Mouse (Mus musculus): ENCODE data around the gene Dicer1. TPM values are rescaled to one million over a fixed set of nuclear protein-coding genes. Genes with fewer than 3 reads are reported as not detected.

The Dicer1 gene
- polyA plus RNA-seq, 1 experiment from 2014 or later: 40.3 TPM

- no peaks in the 10 kb centered on the region for H3K27me3 ChIP-seq (replicated peaks; ENCODE audit: control insufficient read depth, insufficient read depth, low read length)
- H3K4me1 ChIP-seq (replicated peaks; ENCODE audit: control insufficient read depth, insufficient read depth, low read length): peaks cover 3% of the 10 kb centered on the region; the same call in 1 of the 2 replicates
- H3K4me3 ChIP-seq (replicated peaks; ENCODE audit: low read length): no peak overlapping the region
- no peak overlapping the region for H3K27ac ChIP-seq (ENCODE audit: low read length)
- H3K36me3 ChIP-seq (ENCODE audit: control insufficient read depth, insufficient read depth): peaks cover 24% of the 10 kb centered on the region
- no peak overlapping the region for H3K9ac ChIP-seq (replicated peaks; ENCODE audit: low read depth, low read length)
- no peak overlapping the region for H3K4me2 ChIP-seq (ENCODE audit: low read length)
- ATAC-seq: no peak
- H3K9me3 ChIP-seq (ENCODE audit: control insufficient read depth, low read length): no peaks in the 10 kb centered on the region
- WGBS: 92% methylated on average over 2 of the region's 2 CpGs
Measured at GRCm38 (mm10) chr12:104695514-104695913, 56.2 kb downstream of the Dicer1 start.

DNA sequence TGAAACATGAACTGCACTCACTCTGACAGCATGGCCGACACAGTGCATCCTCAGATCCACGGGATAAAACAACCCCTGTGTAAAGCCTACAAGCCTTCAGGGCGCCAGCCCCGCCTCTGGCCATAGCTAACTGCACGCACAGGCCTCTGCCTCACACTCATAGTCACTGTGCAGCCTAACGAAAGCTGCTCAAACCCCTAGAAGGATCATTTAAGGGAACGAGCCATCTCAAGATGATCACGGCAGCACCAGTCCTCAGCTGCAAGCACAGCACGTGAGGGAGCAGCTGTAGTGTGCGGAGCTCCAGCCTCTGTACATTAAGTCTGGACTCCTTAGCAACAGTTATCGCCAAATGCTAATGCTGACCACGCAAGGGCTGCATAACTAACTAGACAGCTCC, 58.9 kb downstream of the Dicer1 start:
- Histone ChIP-seq H3K36me3 (ENCODE audit: control insufficient read depth, insufficient read depth) (peaks cover 11% of the 10 kb centered on the region), H3K4me3 (replicated peaks; ENCODE audit: low read length) (no peak overlapping the region), H3K4me1 (replicated peaks; ENCODE audit: control insufficient read depth, insufficient read depth, low read length) (0 out of 2 replicates have a peak, but pooled peaks cover 3% of the 10 kb centered on the region), H3K27ac (ENCODE audit: low read length) (no peak overlapping the region), H3K9ac (replicated peaks; ENCODE audit: low read depth, low read length) (no peak overlapping the region), H3K9me3 (ENCODE audit: control insufficient read depth, low read length) (no peaks in the 10 kb centered on the region), H3K4me2 (ENCODE audit: low read length) (no peak overlapping the region), H3K27me3 (replicated peaks; ENCODE audit: control insufficient read depth, insufficient read depth, low read length) (no peaks in the 10 kb centered on the region)
- peak; percentile 27; the same call in 1 of the 2 replicates for ATAC-seq
- WGBS: 52% methylated on average over 12 of the region's 12 CpGs

GRCm38 (mm10) chr12:104690412-104690811, 61.3 kb downstream of the Dicer1 start:
- H3K9me3 ChIP-seq (ENCODE audit: control insufficient read depth, low read length): no peaks in the 10 kb centered on the region
- H3K4me3 ChIP-seq (replicated peaks; ENCODE audit: low read length): no peak overlapping the region
- no peak overlapping the region for H3K9ac ChIP-seq (replicated peaks; ENCODE audit: low read depth, low read length)
- H3K4me2 ChIP-seq (ENCODE audit: low read length): no peak overlapping the region
- H3K27ac ChIP-seq (ENCODE audit: low read length): no peak overlapping the region
- 88% methylated on average over 7 of the region's 7 CpGs for WGBS
- H3K4me1 ChIP-seq (replicated peaks; ENCODE audit: control insufficient read depth, insufficient read depth, low read length): no peaks in the 10 kb centered on the region
- H3K36me3 ChIP-seq (ENCODE audit: control insufficient read depth, insufficient read depth): peaks cover 7% of the 10 kb centered on the region
- no peak for ATAC-seq
- H3K27me3 ChIP-seq (replicated peaks; ENCODE audit: control insufficient read depth, insufficient read depth, low read length): no peaks in the 10 kb centered on the region

DNA sequence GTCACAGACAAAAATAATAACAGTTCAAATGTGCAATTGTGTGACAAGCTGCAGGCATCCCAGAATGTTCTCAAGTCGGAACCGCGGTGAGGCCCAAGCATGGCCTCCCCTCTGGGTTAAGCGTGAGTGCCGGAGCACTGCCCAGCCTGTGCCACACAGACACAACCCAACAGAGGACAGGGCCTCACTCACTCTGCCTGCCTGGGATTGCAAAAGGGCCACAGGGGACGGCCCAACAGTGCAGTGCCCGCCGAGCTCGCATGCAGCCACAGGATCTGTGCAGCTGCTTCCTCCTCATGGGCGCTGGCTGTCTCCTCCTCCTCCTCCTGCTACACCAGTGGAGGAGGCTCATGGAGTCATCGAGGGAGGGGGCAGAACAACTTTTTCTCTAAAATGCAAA, 62.9 kb downstream of the Dicer1 start:
- Histone ChIP-seq H3K36me3 (ENCODE audit: control insufficient read depth, insufficient read depth) (peaks cover 4% of the 10 kb centered on the region), H3K9me3 (ENCODE audit: control insufficient read depth, low read length) (no peaks in the 10 kb centered on the region), H3K4me1 (replicated peaks; ENCODE audit: control insufficient read depth, insufficient read depth, low read length) (no peaks in the 10 kb centered on the region), H3K27me3 (replicated peaks; ENCODE audit: control insufficient read depth, insufficient read depth, low read length) (no peaks in the 10 kb centered on the region), H3K4me2 (ENCODE audit: low read length) (no peak overlapping the region), H3K27ac (ENCODE audit: low read length) (no peak overlapping the region), H3K4me3 (replicated peaks; ENCODE audit: low read length) (no peak overlapping the region), H3K9ac (replicated peaks; ENCODE audit: low read depth, low read length) (no peak overlapping the region)
- WGBS: 82% methylated on average over 11 of the region's 11 CpGs
- ATAC-seq: no peak

DNA sequence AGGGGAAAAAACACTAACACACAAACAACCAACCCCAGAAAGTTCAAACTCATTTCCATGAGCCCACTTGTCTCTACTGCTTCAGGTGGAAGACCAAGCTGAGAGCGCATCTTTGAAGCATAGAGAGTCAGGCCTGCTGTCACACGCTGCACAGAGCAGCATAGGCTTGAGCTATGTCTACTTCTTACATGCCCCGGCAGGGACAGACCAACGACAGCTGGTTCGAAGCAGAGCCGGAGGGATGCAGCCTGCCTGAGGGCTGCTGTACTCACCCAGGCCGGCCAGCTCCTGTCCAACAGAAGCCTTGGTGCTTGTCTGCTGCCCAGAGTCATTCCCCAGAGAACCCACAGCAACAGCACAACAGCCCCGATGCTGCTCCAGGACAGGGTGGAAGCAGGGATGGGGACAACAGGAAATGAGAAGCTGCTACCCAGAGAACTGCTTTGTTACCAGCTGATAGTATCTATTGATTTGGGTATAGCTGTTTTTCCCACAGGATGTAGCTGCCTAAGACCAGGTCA, 67.3 kb downstream of the Dicer1 start:
- Histone ChIP-seq H3K36me3 (ENCODE audit: control insufficient read depth, insufficient read depth) (peaks cover 2% of the 10 kb centered on the region), H3K9ac (replicated peaks; ENCODE audit: low read depth, low read length) (no peak overlapping the region), H3K27ac (ENCODE audit: low read length) (no peak overlapping the region), H3K4me1 (replicated peaks; ENCODE audit: control insufficient read depth, insufficient read depth, low read length) (no peaks in the 10 kb centered on the region), H3K27me3 (replicated peaks; ENCODE audit: control insufficient read depth, insufficient read depth, low read length) (no peaks in the 10 kb centered on the region), H3K9me3 (ENCODE audit: control insufficient read depth, low read length) (no peaks in the 10 kb centered on the region), H3K4me2 (ENCODE audit: low read length) (no peak overlapping the region), H3K4me3 (replicated peaks; ENCODE audit: low read length) (no peak overlapping the region)
- no peak for ATAC-seq
- 84% methylated on average over 8 of the region's 8 CpGs for WGBS

- ATAC-seq: no peak
- no peaks in the 10 kb centered on the region for H3K36me3 ChIP-seq (ENCODE audit: control insufficient read depth, insufficient read depth)
- 76% methylated on average over 8 of the region's 8 CpGs for WGBS
Measured at GRCm38 (mm10) chr12:104679819-104680132, 72.0 kb downstream of the Dicer1 start.

DNA sequence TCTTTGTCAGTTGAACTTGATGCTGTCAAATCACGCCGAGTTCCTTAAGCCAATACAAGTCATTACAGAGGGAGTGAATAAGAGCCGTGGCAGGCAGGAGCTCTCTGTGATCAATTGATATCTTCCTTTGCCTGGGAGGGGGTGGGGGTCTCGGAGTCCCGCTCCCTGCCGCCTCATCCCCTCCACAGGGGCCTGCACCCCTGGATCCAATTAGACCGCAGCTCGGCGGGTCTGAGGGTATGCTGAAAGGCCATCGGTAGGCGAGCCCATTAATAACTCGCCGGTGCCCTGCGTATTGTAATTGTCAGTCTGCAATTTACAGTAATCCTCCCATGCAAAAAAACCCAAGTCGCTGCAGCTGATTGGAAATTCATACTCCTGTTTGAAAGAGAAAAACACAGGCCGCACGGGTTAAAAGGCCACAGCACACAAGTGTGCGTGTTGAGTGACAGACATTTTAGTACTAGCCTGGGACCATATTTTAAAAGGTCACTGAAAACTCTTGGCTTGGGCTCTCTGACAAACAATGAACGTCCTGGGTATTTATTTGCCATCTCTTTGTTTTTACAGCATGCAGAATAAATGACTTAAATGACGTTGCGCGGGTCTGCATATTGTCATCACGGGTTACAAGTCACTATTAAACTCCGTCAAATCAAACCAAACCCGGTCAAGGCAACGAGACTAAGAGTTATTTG, 72.5 kb downstream of the Dicer1 start:
- Histone ChIP-seq H3K4me3 (replicated peaks; ENCODE audit: low read length) (peak overlapping the region; percentile 20), H3K9me3 (ENCODE audit: control insufficient read depth, low read length) (no peaks in the 10 kb centered on the region), H3K4me1 (replicated peaks; ENCODE audit: control insufficient read depth, insufficient read depth, low read length) (peaks cover 8% of the 10 kb centered on the region), H3K27ac (ENCODE audit: low read length) (no peak overlapping the region), H3K4me2 (ENCODE audit: low read length) (peak overlapping the region; percentile 42), H3K36me3 (ENCODE audit: control insufficient read depth, insufficient read depth) (no peaks in the 10 kb centered on the region), H3K9ac (replicated peaks; ENCODE audit: low read depth, low read length) (peak overlapping the region; percentile 38), H3K27me3 (replicated peaks; ENCODE audit: control insufficient read depth, insufficient read depth, low read length) (no peaks in the 10 kb centered on the region)
- WGBS: 16% methylated on average over 26 of the region's 26 CpGs
- ATAC-seq: 0 out of 2 replicates have a peak, but pooled peaks have one; percentile 26

More at GRCm38 (mm10) chr12:104679819-104680132, 72.0 kb downstream of the Dicer1 start:
- Histone ChIP-seq H3K4me2 (ENCODE audit: low read length) (no peak overlapping the region), H3K4me1 (replicated peaks; ENCODE audit: control insufficient read depth, insufficient read depth, low read length) (peaks cover 8% of the 10 kb centered on the region), H3K27ac (ENCODE audit: low read length) (no peak overlapping the region), H3K27me3 (replicated peaks; ENCODE audit: control insufficient read depth, insufficient read depth, low read length) (no peaks in the 10 kb centered on the region), H3K4me3 (replicated peaks; ENCODE audit: low read length) (no peak overlapping the region), H3K9me3 (ENCODE audit: control insufficient read depth, low read length) (no peaks in the 10 kb centered on the region), H3K9ac (replicated peaks; ENCODE audit: low read depth, low read length) (no peak overlapping the region)

DNA sequence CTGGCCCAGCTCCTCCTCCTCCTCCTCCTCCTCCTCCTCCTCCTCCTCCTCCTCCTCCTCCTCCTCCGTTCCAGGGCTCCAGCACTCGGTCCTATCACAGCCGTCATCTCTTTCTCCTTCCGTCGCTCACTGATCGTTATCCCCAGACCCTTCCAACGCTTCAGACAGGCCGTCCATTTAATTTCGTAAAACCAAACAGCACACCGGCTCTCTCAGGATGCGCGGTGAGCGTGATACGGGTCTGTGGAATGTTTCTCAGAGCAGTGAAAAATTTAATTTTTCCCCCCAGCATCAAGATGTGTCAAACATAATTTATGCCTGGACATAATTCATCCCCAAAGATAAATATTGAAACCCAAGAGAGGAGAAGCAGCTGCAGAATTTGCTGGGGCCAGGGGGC, 73.3 kb downstream of the Dicer1 start:
- H3K9me3 ChIP-seq (ENCODE audit: control insufficient read depth, low read length): no peaks in the 10 kb centered on the region
- no peaks in the 10 kb centered on the region for H3K36me3 ChIP-seq (ENCODE audit: control insufficient read depth, insufficient read depth)
- H3K9ac ChIP-seq (replicated peaks; ENCODE audit: low read depth, low read length): no peak overlapping the region
- no peak overlapping the region for H3K27ac ChIP-seq (ENCODE audit: low read length)
- H3K4me2 ChIP-seq (ENCODE audit: low read length): peak overlapping the region; percentile 42
- no peaks in the 10 kb centered on the region for H3K27me3 ChIP-seq (replicated peaks; ENCODE audit: control insufficient read depth, insufficient read depth, low read length)
- H3K4me3 ChIP-seq (replicated peaks; ENCODE audit: low read length): no peak overlapping the region
- no peak for ATAC-seq
- WGBS: 12% methylated on average over 12 of the region's 14 CpGs
- H3K4me1 ChIP-seq (replicated peaks; ENCODE audit: control insufficient read depth, insufficient read depth, low read length): peaks cover 8% of the 10 kb centered on the region

DNA sequence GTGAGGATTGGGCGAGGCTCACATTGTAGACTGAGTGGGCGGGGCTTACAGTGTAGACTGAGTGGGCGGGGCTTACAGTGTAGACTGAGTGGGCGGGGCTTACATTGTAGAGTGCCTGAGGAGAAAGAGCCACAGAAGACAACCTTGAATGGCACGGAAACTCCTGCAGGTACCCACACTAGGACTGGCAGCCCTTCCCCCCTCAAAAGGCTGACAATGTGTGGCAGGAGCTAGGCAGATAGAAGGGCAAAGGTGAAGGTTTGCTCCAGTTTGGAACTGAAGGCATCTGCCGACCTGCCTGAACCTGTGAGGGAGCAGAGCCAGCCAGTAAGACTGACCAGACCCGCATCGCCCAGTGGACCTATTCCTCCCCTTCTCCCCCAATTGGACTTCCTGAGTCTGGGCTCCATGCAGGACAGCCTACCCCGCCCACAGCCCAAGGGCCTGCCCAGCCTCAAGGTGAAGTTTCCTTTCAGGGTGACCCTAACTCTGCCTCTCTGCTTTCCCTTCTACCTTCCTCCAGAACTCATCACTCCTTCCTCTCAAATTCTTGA, 74.3 kb downstream of the Dicer1 start:
- Histone ChIP-seq H3K4me2 (ENCODE audit: low read length) (no peak overlapping the region), H3K4me3 (replicated peaks; ENCODE audit: low read length) (no peak overlapping the region), H3K9me3 (ENCODE audit: control insufficient read depth, low read length) (no peaks in the 10 kb centered on the region), H3K27ac (ENCODE audit: low read length) (no peak overlapping the region), H3K27me3 (replicated peaks; ENCODE audit: control insufficient read depth, insufficient read depth, low read length) (no peaks in the 10 kb centered on the region), H3K4me1 (replicated peaks; ENCODE audit: control insufficient read depth, insufficient read depth, low read length) (peaks cover 8% of the 10 kb centered on the region), H3K9ac (replicated peaks; ENCODE audit: low read depth, low read length) (no peak overlapping the region), H3K36me3 (ENCODE audit: control insufficient read depth, insufficient read depth) (no peaks in the 10 kb centered on the region)
- WGBS: 91% methylated on average over 9 of the region's 9 CpGs
- ATAC-seq: no peak
